14 mouse cellular contexts compared by ENCODE assay signal in the genomic region with DNA sequence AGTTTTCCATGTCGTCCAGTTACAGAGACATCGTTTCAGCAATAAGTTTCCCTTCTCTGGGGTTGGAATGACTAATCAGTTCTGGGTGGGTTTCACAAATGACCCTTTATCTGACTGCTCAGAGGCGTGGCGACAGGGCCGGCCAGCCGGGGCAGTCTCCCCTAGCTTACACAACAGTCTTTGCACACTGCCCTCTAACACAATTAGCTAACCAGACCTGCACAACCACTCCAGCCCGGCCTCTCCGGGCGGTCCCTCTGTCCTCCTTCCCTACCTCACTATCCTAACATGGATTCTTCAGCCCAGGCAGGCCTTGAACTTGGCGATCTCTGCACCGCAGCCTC.
DNase-seq lines count a peak whose midpoint lies in the region; ATAC-seq lines count a peak whose summit lies in the region.
"Had no signal": no experiment of that assay in that cellular context is flagged by ENCODE, and none has a peak within 500 bp of the region (broad histone marks: within the 10 kb centered on the region; RNA-seq: fewer than 3 reads in every experiment).

No protein-coding gene starts in this region.

- no peaks in the 10 kb centered on the region for H3K27me3 ChIP-seq in embryonic facial prominence, embryonic 14.5 days (replicated peaks; ENCODE audit: control insufficient read depth, insufficient read depth, low read length)
- no peaks in the 10 kb centered on the region for H3K27me3 ChIP-seq in heart, embryonic 11.5 days (ENCODE audit: control insufficient read depth, insufficient read depth, low read length)
- H3K27me3 ChIP-seq in heart, embryonic 10.5 days (ENCODE audit: insufficient read depth, poor library complexity, severe bottlenecking), result no peaks in the 10 kb centered on the region

- no peak overlapping the region for H3K4me3 ChIP-seq in embryonic facial prominence, embryonic 14.5 days (ENCODE audit: low read depth, low read length)
- H3K4me3 ChIP-seq in heart, embryonic 11.5 days (ENCODE audit: low read depth, low read length), result no peak overlapping the region
- H3K4me3 ChIP-seq in heart, embryonic 10.5 days, result no peak overlapping the region
- H3K4me3 ChIP-seq: heart, adult 2 months; limb, embryonic 13.5 days had no signal

- H3K27ac ChIP-seq in embryonic facial prominence, embryonic 14.5 days (replicated peaks; ENCODE audit: low read depth, low read length), result no peak overlapping the region
- no peak overlapping the region for H3K27ac ChIP-seq in heart, embryonic 11.5 days (ENCODE audit: low read depth, low read length)
- H3K27ac ChIP-seq in heart, embryonic 10.5 days, result no peak overlapping the region
- H3K27ac ChIP-seq: heart, adult 2 months; limb, embryonic 13.5 days had no signal

- H3K9me3 ChIP-seq in embryonic facial prominence, embryonic 14.5 days (ENCODE audit: control insufficient read depth, low read length), result no peaks in the 10 kb centered on the region
- no peaks in the 10 kb centered on the region for H3K9me3 ChIP-seq in heart, embryonic 11.5 days (replicated peaks; ENCODE audit: control insufficient read depth, low read length)
- no peaks in the 10 kb centered on the region for H3K9me3 ChIP-seq in heart, embryonic 10.5 days
- H3K9me3 ChIP-seq: limb, embryonic 13.5 days had no signal

- no peaks in the 10 kb centered on the region for H3K36me3 ChIP-seq in embryonic facial prominence, embryonic 14.5 days (ENCODE audit: control insufficient read depth, insufficient read depth, low read length)
- H3K36me3 ChIP-seq in heart, embryonic 11.5 days (ENCODE audit: control insufficient read depth, insufficient read depth, low read length), result no peaks in the 10 kb centered on the region
- no peaks in the 10 kb centered on the region for H3K36me3 ChIP-seq in heart, embryonic 10.5 days
- H3K36me3 ChIP-seq: limb, embryonic 13.5 days had no signal

- peak; percentile 8 for DNase-seq in NIH3T3 (ENCODE audit: low read depth)
- DNase-seq in embryonic facial prominence, embryonic 14.5 days (ENCODE audit: low spot score), result no peak
- peak; percentile 54 to 87 for DNase-seq in kidney, postnatal 25 days
- DNase-seq in lung, postnatal 25 days (ENCODE audit: low spot score), result peak; percentile 61
- DNase-seq in heart, embryonic 10.5 days (ENCODE audit: low spot score), result no peak
- DNase-seq: cerebellum, adult 8-10 months; heart, adult 2 months; right cerebral cortex, postnatal 4 days had no signal

- no peak overlapping the region for H3K9ac ChIP-seq in embryonic facial prominence, embryonic 14.5 days (ENCODE audit: low read depth, low read length)
- no peak overlapping the region for H3K9ac ChIP-seq in heart, embryonic 11.5 days (ENCODE audit: low read depth, low read length)
- H3K9ac ChIP-seq: limb, embryonic 13.5 days had no signal

- H3K4me2 ChIP-seq in embryonic facial prominence, embryonic 14.5 days (ENCODE audit: low read depth, low read length), result no peak overlapping the region
- H3K4me2 ChIP-seq in heart, embryonic 11.5 days, result no peak overlapping the region
- H3K4me2 ChIP-seq: limb, embryonic 13.5 days had no signal

- H3K4me1 ChIP-seq in embryonic facial prominence, embryonic 14.5 days (ENCODE audit: control insufficient read depth, insufficient read depth, low read length), result peaks cover 9% of the 10 kb centered on the region
- H3K4me1 ChIP-seq in heart, embryonic 11.5 days (ENCODE audit: control insufficient read depth, insufficient read depth, low read length), result no peaks in the 10 kb centered on the region
- peaks cover 4% of the 10 kb centered on the region for H3K4me1 ChIP-seq in heart, embryonic 10.5 days

- ATAC-seq in embryonic facial prominence, embryonic 14.5 days (ENCODE audit: low read depth), result peak; percentile 20; the same call in 1 of the 2 replicates
- no peak for ATAC-seq in cerebellum, adult (ENCODE audit: insufficient number of reproducible peaks, low FRiP score, low TSS enrichment)
- ATAC-seq in monocyte, adult 5-6 weeks (replicated peaks; ENCODE audit: insufficient number of reproducible peaks, low FRiP score, low TSS enrichment, poor library complexity, severe bottlenecking), result no peak
- ATAC-seq in heart, embryonic 11.5 days (replicated peaks; ENCODE audit: insufficient number of reproducible peaks, low FRiP score, low TSS enrichment), result no peak
- ATAC-seq: forebrain, embryonic 14.5 days; inflammation-experienced regulatory T-cells, adult 6 months had no signal

- 44% methylated on average over 11 of the region's 11 CpGs for WGBS in embryonic facial prominence, embryonic 14.5 days
- 60% methylated on average over 11 of the region's 11 CpGs for WGBS in heart, embryonic 11.5 days (ENCODE audit: insufficient replicate concordance)
- WGBS in heart, embryonic 10.5 days, result 58% methylated on average over 11 of the region's 11 CpGs

Comparison
In these comparisons a context has a peak if more than half of its experiments do, and no peak if none do; other contexts are left out.
1. DNase-seq: peak in NIH3T3 (single experiment), kidney, postnatal 25 days (2 of 2) and lung, postnatal 25 days (single experiment); none in embryonic facial prominence, embryonic 14.5 days (single experiment) and heart, embryonic 10.5 days (single experiment).